Mouse (Mus musculus) fat pad, adult 2 months (tissue): ENCODE measurements around the gene Vmn1r111.
"Not testable (repeated sequence)": the region's sequence is repeated elsewhere in the genome, so short reads cannot be mapped to it uniquely, and the experiment has no call there.

Source experiments
- DNase-seq: peaks from one replicate; pipeline ENCODE4 v3.0.0-alpha.2; 2011; ENCODE audit warnings: low read depth, low spot score; ENCODE audit errors: extremely low read depth

Vmn1r111 gene

GRCm38 (mm10) chr7:20703116-20703515 is at the start of gene Vmn1r111:
TSS of gene Vmn1r111 (minus strand) at chr7:20703216.
- DNase-seq: not testable (repeated sequence)

- not testable (repeated sequence) for DNase-seq
Measured at GRCm38 (mm10) chr7:20730524-20730923, 27.5 kb upstream of the Vmn1r111 start, which contains the start of gene Gm10668. TSS of gene Gm10668 (minus strand) at chr7:20730624.

- DNase-seq: not testable (repeated sequence)
Measured at GRCm38 (mm10) chr7:20668618-20669017, 34.4 kb downstream of the Vmn1r111 start, which contains the start of gene Vmn1r107. TSS of gene Vmn1r107 (plus strand) at chr7:20668918.
